Mouse (Mus musculus) adipocyte (in vitro differentiated cells): ENCODE measurements at regions not wholly inside any gene's neighbourhood (a gene's known extent, or its start where the extent isn't known, plus 50 kb on each side); places are given as distances from the start of the nearest gene placed in this dataset.

Experiments
- DNase-seq: peaks from one replicate; pipeline ENCODE4 v3.0.0-alpha.2; 2016; ENCODE audit warnings: low spot score

- DNase-seq: no peak
These were observed 136.1 kb upstream of the Cdkn2b start for GRCm38 (mm10) chr4:89446765-89447487.

- DNase-seq: no peak
These were observed 135.4 kb upstream of the Cdkn2b start for GRCm38 (mm10) chr4:89446156-89446716.

- DNase-seq: no peak
These were observed 134.6 kb upstream of the Cdkn2b start for GRCm38 (mm10) chr4:89445214-89446155.

GRCm38 (mm10) chr4:89442526-89442925, 131.7 kb upstream of the Cdkn2b start:
- no peak for DNase-seq

GRCm38 (mm10) chr4:89440821-89441220, 130.0 kb upstream of the Cdkn2b start:
- peak; percentile 39 for DNase-seq

- DNase-seq: peak; percentile 37
These were observed 129.5 kb upstream of the Cdkn2b start for GRCm38 (mm10) chr4:89440326-89440725.

GRCm38 (mm10) chr4:89438665-89439064, 127.8 kb upstream of the Cdkn2b start:
- no peak for DNase-seq

- no peak for DNase-seq
These were observed 125.9 kb upstream of the Cdkn2b start for GRCm38 (mm10) chr4:89436764-89437163.

GRCm38 (mm10) chr4:89434152-89434551, 123.3 kb upstream of the Cdkn2b start:
- no peak for DNase-seq

GRCm38 (mm10) chr4:89433528-89433927, 122.7 kb upstream of the Cdkn2b start:
- DNase-seq: no peak

GRCm38 (mm10) chr4:89431520-89431919, 120.7 kb upstream of the Cdkn2b start:
- no peak for DNase-seq

- DNase-seq: no peak
These were observed 117.6 kb upstream of the Cdkn2b start for GRCm38 (mm10) chr4:89428465-89428864.

GRCm38 (mm10) chr4:89427345-89428293, 116.8 kb upstream of the Cdkn2b start:
- peak; percentile 83 for DNase-seq

GRCm38 (mm10) chr4:89425916-89426315, 115.1 kb upstream of the Cdkn2b start:
- peak; percentile 46 for DNase-seq

- peak; percentile 81 for DNase-seq
These were observed 111.0 kb upstream of the Cdkn2b start for GRCm38 (mm10) chr4:89421694-89422354.

- no peak for DNase-seq
These were observed 110.0 kb upstream of the Cdkn2b start for GRCm38 (mm10) chr4:89420868-89421267.

GRCm38 (mm10) chr4:89419507-89419906, 108.7 kb upstream of the Cdkn2b start:
- no peak for DNase-seq

- no peak for DNase-seq
These were observed 94.9 kb upstream of the Cdkn2b start for GRCm38 (mm10) chr4:89405624-89406167.

- DNase-seq: no peak
These were observed 92.3 kb upstream of the Cdkn2b start for GRCm38 (mm10) chr4:89403151-89403550.

GRCm38 (mm10) chr4:89402324-89402723, 91.5 kb upstream of the Cdkn2b start:
- DNase-seq: no peak

GRCm38 (mm10) chr4:89401696-89402095, 90.9 kb upstream of the Cdkn2b start:
- DNase-seq: no peak
